Mouse (Mus musculus): ENCODE results near the gene Cox6b2.

- TF ChIP-seq CTCF (IDR thresholded peaks at IDR 0.05; ENCODE audit: extremely low read depth, insufficient read depth, low read length), result no peak
- TF ChIP-seq POLR2A (IDR thresholded peaks at IDR 0.05; ENCODE audit: extremely low read depth, insufficient read depth, low read length), result no peak
Observed at GRCm38 (mm10) chr7:4739041-4739543, 13.8 kb downstream of the Cox6b2 start.
